Mouse (Mus musculus) fat pad, adult 2 months (tissue): ENCODE measurements around the gene Samd8.

Experiments
- DNase-seq: peaks from one replicate; pipeline ENCODE4 v3.0.0-alpha.2; 2011; ENCODE audit warnings: low read depth, low spot score; ENCODE audit errors: extremely low read depth

Samd8 gene

GRCm38 (mm10) chr14:21745149-21745548, 5.2 kb upstream of the Samd8 start:
- no peak for DNase-seq

- DNase-seq: no peak
Observed at GRCm38 (mm10) chr14:21746251-21746650, 4.1 kb upstream of the Samd8 start.

- DNase-seq: no peak
Observed at GRCm38 (mm10) chr14:21746846-21747245, 3.5 kb upstream of the Samd8 start.

- DNase-seq: no peak
Observed at GRCm38 (mm10) chr14:21747436-21748141, 2.7 kb upstream of the Samd8 start.

- no peak for DNase-seq
Observed at GRCm38 (mm10) chr14:21748142-21748870, 2.0 kb upstream of the Samd8 start.

GRCm38 (mm10) chr14:21750881-21751542, 681 bp downstream of the Samd8 start, which contains the start of gene Dusp13:
Gene Dusp13 (minus strand): TSS chr14:21751181.
- no peak for DNase-seq

- no peak for DNase-seq
Observed at GRCm38 (mm10) chr14:21752411-21752810, 2.1 kb downstream of the Samd8 start.

GRCm38 (mm10) chr14:21753367-21753766, 3.0 kb downstream of the Samd8 start:
- no peak for DNase-seq

- DNase-seq: no peak
Observed at GRCm38 (mm10) chr14:21761560-21761959, 11.2 kb downstream of the Samd8 start.

GRCm38 (mm10) chr14:21763736-21764135, 13.4 kb downstream of the Samd8 start:
- DNase-seq: no peak

GRCm38 (mm10) chr14:21764646-21765045, 14.3 kb downstream of the Samd8 start:
- DNase-seq: no peak

GRCm38 (mm10) chr14:21765754-21766397, 15.5 kb downstream of the Samd8 start:
- DNase-seq: no peak

- DNase-seq: no peak
Observed at GRCm38 (mm10) chr14:21766398-21766958, 16.1 kb downstream of the Samd8 start.

GRCm38 (mm10) chr14:21772506-21773281, 22.4 kb downstream of the Samd8 start:
- no peak for DNase-seq

- DNase-seq: no peak
Observed at GRCm38 (mm10) chr14:21773946-21774345, 23.6 kb downstream of the Samd8 start.

GRCm38 (mm10) chr14:21776201-21776600, 25.9 kb downstream of the Samd8 start:
- DNase-seq: no peak

GRCm38 (mm10) chr14:21786500-21786899, 36.2 kb downstream of the Samd8 start:
- DNase-seq: no peak

GRCm38 (mm10) chr14:21787374-21787773, 37.0 kb downstream of the Samd8 start:
- no peak for DNase-seq

GRCm38 (mm10) chr14:21788121-21788520, 37.8 kb downstream of the Samd8 start:
- no peak for DNase-seq

GRCm38 (mm10) chr14:21790585-21791251, 40.4 kb downstream of the Samd8 start:
- DNase-seq: no peak
